Mouse (Mus musculus): Measurements from ENCODE around the gene Bphl.

The Bphl gene

GRCm38 (mm10) chr13:34037172-34038055 lies at the start of gene Bphl:
Gene Bphl, plus strand, starts transcription at chr13:34037597.
- DNase-seq = peak; percentile 96

DNA sequence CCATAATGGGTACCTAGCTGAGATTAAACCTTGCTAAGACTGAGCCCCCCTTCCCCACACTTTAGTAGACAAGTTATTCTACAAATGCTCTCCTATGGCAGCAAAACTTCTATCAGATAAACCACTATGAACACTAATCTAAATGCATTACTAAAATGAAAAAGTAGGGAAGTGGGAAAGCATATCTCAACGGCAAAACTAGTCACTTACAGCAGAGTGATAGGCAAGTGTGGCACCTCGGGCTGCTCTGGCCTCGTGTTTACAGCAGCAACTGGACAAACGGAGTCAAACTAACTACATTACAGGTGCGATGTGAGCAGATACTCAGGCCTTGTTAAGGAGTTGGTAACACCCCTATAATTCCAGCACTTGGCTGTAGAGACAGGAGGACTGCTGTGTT lies 47.8 kb upstream of the Bphl start:
- no peak for DNase-seq

GRCm38 (mm10) chr13:33995197-33995596 lies 42.2 kb upstream of the Bphl start:
- DNase-seq = peak; percentile 63

GRCm38 (mm10) chr13:34002058-34003006 lies 35.1 kb upstream of the Bphl start, which contains the start of the genes Ripk1 and Serpinb6a:
Gene Ripk1, plus strand, starts transcription at chr13:34002363.
Gene Serpinb6a, minus strand, starts transcription at chr13:34002794.
- peak; percentile 93 for DNase-seq

- DNase-seq = no peak
Observed at GRCm38 (mm10) chr13:34003058-34003457, 34.3 kb upstream of the Bphl start.

- DNase-seq = no peak
Observed at GRCm38 (mm10) chr13:34007234-34007633, 30.2 kb upstream of the Bphl start.

- DNase-seq = no peak
Observed at GRCm38 (mm10) chr13:34016927-34017569, 20.3 kb upstream of the Bphl start.

- no peak for DNase-seq
Observed at GRCm38 (mm10) chr13:34018521-34018920, 18.9 kb upstream of the Bphl start.

DNA sequence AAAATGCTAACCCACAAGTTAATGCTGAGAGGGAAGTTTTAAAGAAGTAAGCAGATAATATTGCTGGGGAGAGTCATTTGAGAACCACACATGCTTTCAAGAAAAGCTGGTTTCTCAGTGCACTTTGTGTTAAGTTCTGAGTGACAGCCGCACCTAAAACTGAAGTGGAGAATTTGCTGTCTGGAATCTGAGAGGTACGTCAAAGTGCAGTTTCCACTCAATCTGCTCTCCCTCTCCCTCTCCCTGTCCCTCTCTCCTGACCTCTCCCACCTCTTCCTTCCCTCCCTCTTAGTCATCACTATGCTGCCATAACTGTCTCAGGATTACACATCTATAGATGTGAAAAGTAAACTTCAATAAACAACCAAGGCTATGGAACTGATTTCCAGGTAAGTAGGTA lies 15.4 kb upstream of the Bphl start:
- DNase-seq = no peak

DNA sequence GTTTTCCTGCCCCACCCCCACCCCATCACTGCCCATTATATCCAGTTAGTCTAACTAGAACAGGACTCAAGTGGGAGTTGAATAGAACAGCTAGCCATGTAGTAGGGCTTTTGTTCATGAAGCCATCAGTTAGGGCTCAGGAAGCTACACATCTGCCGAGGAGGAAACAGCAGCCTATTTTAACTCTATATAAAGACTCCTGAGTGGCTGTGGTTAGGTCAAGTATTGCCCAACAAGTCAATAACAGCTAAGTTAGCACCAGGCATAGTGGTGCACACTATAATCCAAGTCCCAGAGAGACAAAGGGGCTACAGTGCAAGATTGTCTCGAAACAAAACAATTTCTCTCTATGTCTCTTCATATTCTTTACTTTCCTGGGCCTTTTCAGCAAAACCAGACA lies 5.4 kb upstream of the Bphl start:
- DNase-seq = no peak

DNA sequence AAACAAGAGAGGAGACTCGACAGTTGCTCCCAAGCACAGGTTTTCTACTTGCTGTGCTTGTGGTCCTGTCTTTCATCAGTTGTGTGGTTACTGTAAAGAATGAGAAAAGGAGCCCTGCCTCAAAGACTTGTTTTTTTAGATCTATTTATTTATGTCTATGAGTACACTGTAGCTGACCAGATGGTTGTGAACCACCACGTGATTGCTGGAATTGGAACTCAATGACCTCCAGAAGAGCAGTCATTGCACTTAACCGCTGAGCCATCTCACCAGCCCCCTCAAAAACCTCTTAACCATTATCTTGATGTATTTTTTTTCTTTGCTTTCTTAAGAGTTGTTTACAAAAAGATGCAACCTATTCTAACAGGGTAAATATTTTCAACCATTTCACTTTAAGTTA lies 2.0 kb upstream of the Bphl start:
- no peak for DNase-seq

DNA sequence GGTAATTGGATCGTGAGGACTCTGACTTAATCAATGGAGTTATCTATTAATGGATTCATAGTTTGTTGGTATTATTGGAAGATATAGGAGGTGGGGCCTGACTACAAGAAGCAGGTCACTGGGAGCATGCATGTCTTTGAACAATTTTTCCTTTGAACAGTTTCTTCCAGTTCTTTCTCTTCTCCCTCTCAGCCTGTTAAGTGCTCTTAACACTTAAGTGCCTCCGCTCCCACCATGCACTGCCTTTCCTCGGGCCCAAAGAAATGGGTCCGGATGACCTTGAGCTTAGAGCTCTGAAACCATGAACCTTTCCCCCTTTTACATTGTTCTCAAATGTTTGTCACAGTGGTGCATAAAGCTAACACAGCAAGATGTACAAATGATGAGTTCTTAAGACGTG lies 671 bp upstream of the Bphl start:
- DNase-seq = no peak

DNA sequence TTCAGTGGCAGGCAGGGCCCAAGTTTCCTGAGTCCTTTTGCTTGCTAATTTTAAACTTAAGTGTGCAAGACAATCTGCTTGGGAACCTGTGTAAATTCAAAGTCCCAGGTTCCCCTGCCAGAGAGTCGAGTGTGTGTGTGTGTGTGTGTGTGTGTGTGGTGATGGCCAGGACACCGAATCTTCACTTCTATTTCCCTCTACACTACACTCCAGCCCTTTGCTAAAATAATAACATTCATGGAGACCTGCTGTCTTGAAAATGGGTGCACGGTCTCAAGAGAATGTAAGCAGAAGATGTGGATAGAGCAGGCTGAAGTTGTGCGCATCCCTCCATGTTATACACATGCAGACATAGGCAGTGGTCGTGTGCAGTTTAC lies 647 bp downstream of the Bphl start:
- DNase-seq = no peak

DNA sequence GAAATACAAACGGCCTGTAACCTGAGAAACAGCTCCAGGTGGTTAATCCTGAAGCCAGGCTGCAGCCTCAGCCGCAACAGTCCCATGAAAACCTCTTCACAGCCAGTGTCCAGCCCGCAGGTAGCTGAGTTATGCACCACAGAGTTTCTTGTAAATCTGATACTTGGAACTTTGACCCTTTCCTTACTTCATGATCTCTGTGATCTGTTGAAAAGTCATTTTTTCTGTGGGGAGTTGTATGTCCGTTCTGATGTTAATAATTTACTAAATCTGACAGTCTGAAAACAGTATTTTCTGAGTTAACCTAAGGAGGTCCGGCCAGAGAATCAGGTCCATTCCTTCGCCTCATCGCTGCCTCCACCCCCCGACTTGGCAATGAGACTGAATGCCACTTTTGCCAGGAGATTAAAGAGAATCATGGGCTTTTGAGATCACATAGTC lies 1.5 kb downstream of the Bphl start:
- DNase-seq = no peak

DNA sequence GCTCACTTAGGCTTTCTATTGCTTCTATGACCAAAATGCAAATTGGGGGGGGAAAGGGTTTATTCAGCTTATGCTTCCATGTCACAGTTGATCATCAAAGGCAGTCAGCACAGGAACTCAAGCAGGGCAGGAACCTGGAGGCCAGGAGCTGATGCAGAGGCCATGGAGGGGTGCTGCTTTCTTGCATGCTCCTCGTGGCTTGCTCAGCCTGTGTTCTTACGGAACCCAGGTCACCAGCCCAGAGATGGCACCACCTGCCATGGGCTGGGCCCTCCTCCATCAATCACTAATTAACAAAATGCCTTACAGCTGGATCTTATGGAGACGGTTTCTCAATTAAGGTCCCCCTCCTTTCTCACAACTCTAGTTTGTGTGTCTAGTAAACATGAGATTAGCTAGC lies 2.7 kb downstream of the Bphl start:
- DNase-seq = no peak

DNA sequence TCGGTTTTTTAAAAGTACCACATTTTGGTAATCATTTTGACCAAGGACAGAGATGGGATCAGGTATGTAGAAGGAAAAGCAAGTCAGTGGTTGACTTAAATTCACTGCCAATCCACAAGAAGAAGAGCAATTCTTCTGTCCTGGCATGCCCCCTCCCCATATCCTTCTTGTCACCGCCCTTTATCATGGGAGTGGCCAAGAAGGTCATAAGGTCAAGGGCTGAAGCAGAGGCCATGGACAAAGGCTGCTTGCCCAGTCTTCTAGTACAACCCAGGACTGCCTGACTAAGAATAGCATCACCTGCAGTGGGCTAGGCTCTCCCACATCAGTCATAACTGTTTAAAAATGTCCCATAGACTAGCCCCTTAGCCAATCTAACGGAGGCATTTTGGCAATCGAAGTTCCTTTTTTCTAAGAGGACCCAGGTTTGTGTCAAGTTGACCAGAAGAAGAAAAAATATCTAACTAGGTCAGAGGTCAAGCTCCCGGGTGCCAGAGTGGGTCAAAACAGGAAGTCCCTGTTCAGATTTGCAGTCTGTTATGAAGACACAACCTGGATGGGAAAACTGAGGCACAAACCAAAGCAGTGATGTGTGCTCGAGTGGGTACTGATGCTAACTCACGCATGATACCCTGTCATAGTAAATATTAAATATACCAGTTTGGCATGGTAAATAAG lies 6.5 kb downstream of the Bphl start:
- DNase-seq = no peak

DNA sequence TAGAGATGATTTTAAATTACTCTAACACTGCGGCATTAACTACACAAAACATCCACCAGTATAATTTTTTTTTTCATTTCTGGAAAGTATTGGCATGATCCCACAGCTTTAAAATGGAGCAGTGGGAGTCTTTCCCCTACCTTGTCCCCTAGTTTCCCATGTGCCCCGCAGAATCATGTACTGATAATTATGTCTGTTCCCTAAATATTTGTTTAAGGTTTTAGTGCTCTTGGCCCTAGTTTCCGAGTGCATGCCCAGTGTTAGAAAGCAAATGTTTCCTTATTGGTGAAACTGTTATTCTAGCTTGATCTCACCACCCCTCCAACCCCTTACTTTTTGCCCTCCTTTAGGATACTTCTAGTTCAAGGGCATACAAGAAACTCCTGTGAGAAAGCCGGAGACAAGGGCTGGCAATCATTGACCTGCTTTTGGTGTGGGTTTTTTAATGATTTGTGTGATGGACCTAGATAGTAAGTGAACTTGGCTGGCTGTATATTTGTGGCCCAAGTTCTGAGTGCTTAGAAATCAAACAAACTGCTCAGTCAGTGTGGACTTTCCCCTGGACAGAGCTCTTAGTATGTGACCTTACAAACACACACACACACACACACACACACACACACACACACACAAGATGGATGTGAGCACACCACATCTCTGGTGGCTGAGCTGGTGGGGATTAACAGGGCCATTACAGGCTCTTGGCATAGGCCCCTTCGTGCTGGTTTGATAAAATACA lies 8.3 kb downstream of the Bphl start:
- DNase-seq = no peak

DNA sequence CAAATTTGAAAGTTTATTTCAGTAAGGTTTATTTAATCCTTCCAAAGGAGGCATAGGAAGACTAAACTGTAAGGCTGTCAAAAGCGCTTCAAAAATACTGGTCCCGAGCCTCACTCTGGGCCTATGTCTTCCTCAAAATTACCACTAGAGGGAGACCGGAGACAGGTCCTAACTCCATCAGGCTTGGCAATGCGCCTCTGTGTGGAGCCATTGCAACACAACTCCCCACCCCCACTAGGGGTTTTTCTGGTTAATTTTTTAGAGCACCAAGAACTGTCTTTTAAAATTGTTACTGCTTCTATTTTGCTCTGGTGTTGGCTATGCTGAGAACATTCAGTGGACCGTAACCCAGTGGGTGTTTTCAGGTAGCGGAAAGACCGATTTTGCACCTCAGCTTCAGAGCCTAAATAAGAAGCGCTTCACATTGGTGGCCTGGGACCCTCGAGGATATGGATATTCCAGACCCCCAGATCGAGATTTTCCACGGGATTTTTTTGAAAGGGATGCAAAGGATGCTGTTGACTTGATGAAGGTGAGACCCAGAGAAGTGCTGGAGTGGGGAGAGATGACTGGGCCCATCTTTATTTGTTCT lies 9.1 kb downstream of the Bphl start:
- peak; percentile 83 for DNase-seq

- DNase-seq = no peak
Observed at GRCm38 (mm10) chr13:34047526-34047925, 10.1 kb downstream of the Bphl start.

- DNase-seq = peak; percentile 87
Observed at GRCm38 (mm10) chr13:34050479-34050878, 13.1 kb downstream of the Bphl start.

DNA sequence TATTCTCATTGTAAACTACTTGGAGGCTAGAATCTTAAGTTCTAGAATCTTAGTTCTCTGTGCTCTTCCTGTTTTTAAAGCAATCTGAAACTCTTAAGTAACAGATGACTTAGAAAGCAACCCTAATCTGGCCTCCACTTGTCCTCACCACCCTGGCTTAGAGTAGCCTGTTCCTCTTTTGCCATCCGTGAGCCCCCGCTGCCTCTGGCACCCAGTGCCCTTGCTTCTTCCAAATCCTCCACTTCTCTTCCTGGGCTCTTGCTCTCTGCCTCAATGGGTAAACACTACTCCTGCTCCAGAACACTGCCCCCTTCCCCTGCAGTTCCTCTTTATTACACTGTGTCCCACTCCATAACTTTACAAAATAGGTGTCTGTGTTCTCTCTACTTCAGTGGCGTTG lies 14.3 kb downstream of the Bphl start:
- DNase-seq = no peak

Measured in right cerebral cortex, adult 18-20 months (tissue).